Mouse (Mus musculus): ENCODE data around the gene Clcnka. TPM values are rescaled to one million over a fixed set of nuclear protein-coding genes. Genes with fewer than 3 reads are reported as not detected.

Clcnka gene
- polyA plus RNA-seq, 1 experiment: not detected

GRCm38 (mm10) chr4:141422841-141423240 lies 24.3 kb upstream of the Clcnka start:
- H3K4me1 ChIP-seq (ENCODE audit: control insufficient read depth, insufficient read depth, low read length): peaks cover 45% of the 10 kb centered on the region
- TF ChIP-seq CTCF (IDR thresholded peaks at IDR 0.05; ENCODE audit: low read depth, low read length): no peak
- TF ChIP-seq POLR2A (IDR thresholded peaks at IDR 0.05; ENCODE audit: borderline replicate concordance, low read depth, low read length): no peak
- H3K4me3 ChIP-seq (ENCODE audit: insufficient read depth, low read length): no peak overlapping the region
- no peak overlapping the region; the same call in 1 of the 2 replicates for H3K27ac ChIP-seq (ENCODE audit: insufficient read depth, low read depth, low read length)

- TF ChIP-seq POLR2A (IDR thresholded peaks at IDR 0.05; ENCODE audit: borderline replicate concordance, low read depth, low read length): no peak
- Histone ChIP-seq H3K4me3 (ENCODE audit: insufficient read depth, low read length) (no peak overlapping the region), H3K4me1 (ENCODE audit: control insufficient read depth, insufficient read depth, low read length) (peaks cover 39% of the 10 kb centered on the region)
Measured at GRCm38 (mm10) chr4:141421423-141421822, 22.9 kb upstream of the Clcnka start.

GRCm38 (mm10) chr4:141420886-141421285 lies 22.4 kb upstream of the Clcnka start:
- Histone ChIP-seq H3K27ac (ENCODE audit: insufficient read depth, low read depth, low read length) (no peak overlapping the region), H3K4me3 (ENCODE audit: insufficient read depth, low read length) (no peak overlapping the region), H3K4me1 (ENCODE audit: control insufficient read depth, insufficient read depth, low read length) (peaks cover 36% of the 10 kb centered on the region)
- TF ChIP-seq POLR2A (IDR thresholded peaks at IDR 0.05; ENCODE audit: borderline replicate concordance, low read depth, low read length) (no peak), CTCF (IDR thresholded peaks at IDR 0.05; ENCODE audit: low read depth, low read length) (no peak)

More at GRCm38 (mm10) chr4:141421423-141421822, 22.9 kb upstream of the Clcnka start:
- H3K27ac ChIP-seq (ENCODE audit: insufficient read depth, low read depth, low read length): no peak overlapping the region

GRCm38 (mm10) chr4:141420192-141420829 lies 21.8 kb upstream of the Clcnka start, which contains the start of gene Hspb7:
Hspb7 (plus strand) TSS chr4:141420779.
- TF ChIP-seq CTCF (IDR thresholded peaks at IDR 0.05; ENCODE audit: low read depth, low read length) (no peak), POLR2A (IDR thresholded peaks at IDR 0.05; ENCODE audit: borderline replicate concordance, low read depth, low read length) (no peak)
- peaks cover 36% of the 10 kb centered on the region for H3K4me1 ChIP-seq (ENCODE audit: control insufficient read depth, insufficient read depth, low read length)
- 0 out of 2 replicates have a peak within 1 kb of the TSS, but pooled peaks have one; percentile 3 for H3K4me3 ChIP-seq (ENCODE audit: insufficient read depth, low read length)
- peak within 1 kb of the TSS; percentile 76 for H3K27ac ChIP-seq (ENCODE audit: insufficient read depth, low read depth, low read length)

GRCm38 (mm10) chr4:141419398-141420191 lies 21.1 kb upstream of the Clcnka start:
- H3K27ac ChIP-seq (ENCODE audit: insufficient read depth, low read depth, low read length): peak overlapping the region; percentile 76
- 0 out of 2 replicates have a peak overlapping the region, but pooled peaks have one; percentile 3 for H3K4me3 ChIP-seq (ENCODE audit: insufficient read depth, low read length)
- TF ChIP-seq CTCF (IDR thresholded peaks at IDR 0.05; ENCODE audit: low read depth, low read length): no peak
- no peak for TF ChIP-seq POLR2A (IDR thresholded peaks at IDR 0.05; ENCODE audit: borderline replicate concordance, low read depth, low read length)
- H3K4me1 ChIP-seq (ENCODE audit: control insufficient read depth, insufficient read depth, low read length): peaks cover 31% of the 10 kb centered on the region

GRCm38 (mm10) chr4:141415924-141416323 lies 17.4 kb upstream of the Clcnka start, which contains the start of gene Clcnkb:
Clcnkb (minus strand) TSS chr4:141416014.
- no peak for TF ChIP-seq POLR2A (IDR thresholded peaks at IDR 0.05; ENCODE audit: borderline replicate concordance, low read depth, low read length)
- TF ChIP-seq CTCF (IDR thresholded peaks at IDR 0.05; ENCODE audit: low read depth, low read length): no peak
- Histone ChIP-seq H3K4me3 (ENCODE audit: insufficient read depth, low read length) (no peak within 1 kb of the TSS), H3K27ac (ENCODE audit: insufficient read depth, low read depth, low read length) (no peak within 1 kb of the TSS), H3K4me1 (ENCODE audit: control insufficient read depth, insufficient read depth, low read length) (peaks cover 19% of the 10 kb centered on the region)

GRCm38 (mm10) chr4:141411430-141411992 lies 13.0 kb upstream of the Clcnka start:
- Histone ChIP-seq H3K4me3 (ENCODE audit: insufficient read depth, low read length) (no peak overlapping the region), H3K4me1 (ENCODE audit: control insufficient read depth, insufficient read depth, low read length) (peaks cover 5% of the 10 kb centered on the region), H3K27ac (ENCODE audit: insufficient read depth, low read depth, low read length) (no peak overlapping the region)
- no peak for TF ChIP-seq POLR2A (IDR thresholded peaks at IDR 0.05; ENCODE audit: borderline replicate concordance, low read depth, low read length)
- peak; percentile 21; the same call in 1 of the 2 replicates for TF ChIP-seq CTCF (IDR thresholded peaks at IDR 0.05; ENCODE audit: low read depth, low read length)

- TF ChIP-seq POLR2A (IDR thresholded peaks at IDR 0.05; ENCODE audit: borderline replicate concordance, low read depth, low read length): no peak
- no peak for TF ChIP-seq CTCF (IDR thresholded peaks at IDR 0.05; ENCODE audit: low read depth, low read length)
Measured at GRCm38 (mm10) chr4:141408577-141408976, 10.1 kb upstream of the Clcnka start.

GRCm38 (mm10) chr4:141406516-141407299 lies 8.2 kb upstream of the Clcnka start:
- H3K4me1 ChIP-seq (ENCODE audit: control insufficient read depth, insufficient read depth, low read length): peaks cover 2% of the 10 kb centered on the region; the same call in 1 of the 2 replicates
- H3K27ac ChIP-seq (ENCODE audit: insufficient read depth, low read depth, low read length): no peak overlapping the region
- peak; percentile 41; the same call in 1 of the 2 replicates for TF ChIP-seq CTCF (IDR thresholded peaks at IDR 0.05; ENCODE audit: low read depth, low read length)
- no peak for TF ChIP-seq POLR2A (IDR thresholded peaks at IDR 0.05; ENCODE audit: borderline replicate concordance, low read depth, low read length)
- no peak overlapping the region for H3K4me3 ChIP-seq (ENCODE audit: insufficient read depth, low read length)

More at GRCm38 (mm10) chr4:141408577-141408976, 10.1 kb upstream of the Clcnka start:
- H3K4me3 ChIP-seq (ENCODE audit: insufficient read depth, low read length): no peak overlapping the region
- no peak overlapping the region for H3K27ac ChIP-seq (ENCODE audit: insufficient read depth, low read depth, low read length)
- peaks cover 5% of the 10 kb centered on the region for H3K4me1 ChIP-seq (ENCODE audit: control insufficient read depth, insufficient read depth, low read length)
